Mouse (Mus musculus) spleen, adult 18-20 months (tissue): ENCODE data around the gene Mrpl54.
A peak's percentile ranks its signal among the peaks of the same experiment; 100 is the strongest.
"Not testable (repeated sequence)": the region's sequence is repeated elsewhere in the genome, so short reads cannot be mapped to it uniquely, and the experiment has no call there.

ENCODE experiments used
- DNase-seq, 2 experiments: peaks; one replicate each; pipeline ENCODE4 v3.0.0; 2022; ENCODE audit warnings: mixed read lengths in 2 of 2

Gene Mrpl54

GRCm38 (mm10) chr10:81223731-81224130, 43.0 kb downstream of the Mrpl54 start:
- not testable (repeated sequence) for DNase-seq

- no peak for DNase-seq
Observed at GRCm38 (mm10) chr10:81221402-81222015, 45.2 kb downstream of the Mrpl54 start.

GRCm38 (mm10) chr10:81217964-81218363, 48.8 kb downstream of the Mrpl54 start:
- peak; percentile 57 to 75 for DNase-seq

- DNase-seq: not testable (repeated sequence)
Observed at GRCm38 (mm10) chr10:81217267-81217666, 49.5 kb downstream of the Mrpl54 start.

GRCm38 (mm10) chr10:81216810-81217209, 49.9 kb downstream of the Mrpl54 start:
- no peak for DNase-seq

- DNase-seq: no peak
Observed at GRCm38 (mm10) chr10:81216260-81216659, 50.5 kb downstream of the Mrpl54 start.
